Mouse (Mus musculus) adrenal gland (tissue): ENCODE measurements around the gene Gm973.

Experiments used
- intact Hi-C: fragments of 180-260 bp; cut with DNase I; formaldehyde crosslinking; loops from one replicate; pipeline ENCODE4 v1.15.1; 2025
- long read RNA-seq, 2 experiments: library from polyadenylated mRNA; unstranded; transcript quantifications; one replicate each; pipeline ENCODE4 v2.0.0; 2020; ENCODE audit warnings: borderline replicate concordance in 1 of 2; ENCODE audit not compliant: insufficient replicate concordance in 1 of 2

Gene Gm973
- long read RNA-seq, experiment 1, partial matches to known transcripts = 0 of 4 reads
- long read RNA-seq, experiment 1, other reads (novel, unspliced or antisense) = 4 of 4 reads
- long read RNA-seq, experiment 2, partial matches to known transcripts = 0 of 1 reads
- long read RNA-seq, experiment 2, other reads (novel, unspliced or antisense) = 1 of 1 reads

GRCm38 (mm10) chr1:59516026-59516917 lies at the start of gene Gm973:
Gene Gm973, plus strand, starts transcription at chr1:59516264.
- intact Hi-C loops = no loop called here

- intact Hi-C loops = no loop called here
Observed at GRCm38 (mm10) chr1:59469170-59469569, 46.9 kb upstream of the Gm973 start.

DNA sequence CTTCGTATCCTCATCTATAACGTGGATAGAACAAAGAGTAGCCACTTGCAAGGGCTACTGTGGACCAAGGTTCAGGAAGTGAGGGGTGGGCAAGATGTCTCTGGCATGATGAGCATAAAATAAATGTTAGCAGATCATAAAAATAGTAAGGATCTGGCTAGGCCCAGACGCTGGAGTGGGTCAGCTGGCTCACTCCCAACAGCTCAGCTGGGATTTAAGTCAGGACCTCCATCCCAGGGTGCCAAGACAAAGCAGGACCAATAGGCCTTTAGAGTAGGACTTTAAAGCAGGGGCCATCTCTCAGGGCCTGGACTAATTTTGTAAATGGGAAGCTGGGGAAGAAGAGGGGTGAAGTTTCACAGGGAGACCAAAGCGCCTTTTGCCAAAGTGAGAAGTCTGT lies 45.3 kb upstream of the Gm973 start:
- intact Hi-C loops = no loop called here

- intact Hi-C loops = no loop called here
Observed at GRCm38 (mm10) chr1:59472368-59473180, 43.5 kb upstream of the Gm973 start.

DNA sequence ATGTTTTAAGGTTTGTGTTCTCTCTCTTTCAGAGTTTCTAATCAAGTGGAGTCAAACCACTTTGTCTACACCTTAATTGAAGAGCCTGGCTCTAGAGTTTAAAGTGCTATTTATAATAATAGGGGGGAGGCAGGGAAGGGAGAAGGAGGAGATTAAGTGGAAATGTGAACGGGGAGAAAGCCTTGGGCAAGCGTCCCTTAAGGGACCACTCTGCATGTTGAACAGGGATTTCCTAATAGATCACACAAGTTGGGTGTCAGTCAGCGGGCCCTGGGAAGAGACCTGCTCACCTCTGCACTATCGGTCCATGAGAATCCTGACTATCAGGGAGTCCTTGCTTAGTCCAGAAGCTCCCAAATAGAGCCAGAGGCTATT lies 42.9 kb upstream of the Gm973 start:
- intact Hi-C loops = no loop called here

DNA sequence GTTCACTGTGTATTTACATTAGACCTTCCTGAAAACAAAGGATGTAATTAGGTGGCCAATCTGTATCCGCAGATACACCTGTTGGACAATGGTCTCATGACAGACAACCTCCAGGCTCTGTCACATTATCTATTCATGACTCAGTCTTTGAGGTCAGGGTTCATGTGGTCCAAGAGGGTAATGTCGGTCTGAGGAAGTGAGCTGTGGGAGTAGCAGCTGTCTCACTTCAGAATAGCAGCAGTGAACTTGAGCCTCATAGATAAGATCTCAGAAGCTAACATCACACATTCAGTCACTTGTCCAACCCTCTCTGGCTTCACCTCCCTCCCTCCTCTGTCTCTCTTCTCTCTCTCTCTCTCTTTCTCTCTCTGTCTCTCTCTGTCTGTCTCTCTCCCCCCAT lies 40.4 kb upstream of the Gm973 start:
- intact Hi-C loops = no loop called here

DNA sequence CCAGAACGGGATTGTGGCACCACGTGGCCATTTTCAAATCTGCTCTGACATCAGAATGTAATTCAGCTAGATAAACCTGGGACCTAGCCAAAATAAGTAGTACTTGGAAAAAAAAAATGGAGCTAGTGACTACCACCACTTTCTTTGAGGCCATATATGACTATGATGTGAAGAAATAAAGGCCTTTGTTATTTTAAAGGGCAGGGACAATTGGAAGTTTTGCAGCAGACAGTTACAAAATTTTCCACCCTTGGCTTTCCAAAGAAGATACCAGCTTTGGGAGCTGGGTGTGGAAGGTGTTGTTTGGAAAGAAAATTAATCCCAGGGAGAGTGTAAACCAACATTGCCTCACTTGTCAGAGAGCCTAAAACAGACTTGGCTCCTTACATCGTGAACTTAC lies 37.2 kb upstream of the Gm973 start:
- intact Hi-C loops = no loop called here

- intact Hi-C loops = loop anchor here (5.0 kb wide), 2 partner anchors 141 to 164 kb away; no protein-coding TSS in a partner anchor
Observed at GRCm38 (mm10) chr1:59480821-59481455, 35.1 kb upstream of the Gm973 start.

DNA sequence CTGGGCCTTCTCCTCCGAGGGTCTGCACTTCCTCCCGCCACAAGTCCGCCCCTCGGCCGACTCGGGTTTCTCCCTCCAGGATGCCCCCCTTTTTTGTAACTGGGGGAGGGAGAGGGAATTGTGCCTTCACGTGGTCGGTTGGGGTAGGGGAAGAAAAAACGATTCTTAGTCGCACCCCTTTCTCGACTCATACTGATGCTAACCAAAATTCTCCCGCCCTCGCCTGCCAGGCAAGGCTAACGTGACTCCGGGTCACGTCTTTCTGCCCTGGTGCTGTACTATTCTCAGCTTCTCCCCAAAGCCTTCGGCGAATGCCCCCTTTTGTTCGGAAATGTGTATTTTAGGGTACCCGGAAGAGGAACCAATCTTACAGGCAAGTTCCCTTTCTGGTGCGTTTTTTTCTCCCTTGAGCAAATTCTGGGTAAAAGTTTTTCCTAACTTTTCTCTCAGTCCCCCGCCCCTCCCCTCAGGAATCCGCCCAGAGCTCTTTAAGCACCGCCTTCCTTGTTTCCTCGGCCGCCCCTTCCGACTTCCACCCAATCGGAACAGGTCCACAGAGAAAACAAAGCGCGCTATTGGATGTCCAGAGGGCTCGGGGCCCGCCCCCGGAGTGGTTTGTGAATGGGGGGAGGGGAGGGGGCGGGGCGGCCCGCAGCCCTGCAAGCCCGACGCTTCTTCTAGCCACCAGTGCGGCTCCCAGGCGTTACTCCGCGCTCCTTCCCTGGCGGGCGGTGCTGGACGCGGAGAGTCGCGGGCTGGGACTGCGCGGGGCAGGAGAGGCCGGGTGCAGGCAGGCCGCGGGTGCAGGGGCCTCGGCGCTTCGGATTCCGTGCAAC lies 34.4 kb upstream of the Gm973 start:
- intact Hi-C loops = loop anchor here (5.0 kb wide), 2 partner anchors 141 to 164 kb away; no protein-coding TSS in a partner anchor

GRCm38 (mm10) chr1:59482331-59482695 lies 33.8 kb upstream of the Gm973 start, which contains the start of gene Fzd7:
Gene Fzd7, plus strand, starts transcription at chr1:59482424.
- intact Hi-C loops = loop anchor here (5.0 kb wide), 2 partner anchors 140 to 165 kb away; no protein-coding TSS in a partner anchor

- intact Hi-C loops = loop anchor here (1.0 to 5.0 kb wide), 3 partner anchors 101 to 166 kb away; no protein-coding TSS in a partner anchor
Observed at GRCm38 (mm10) chr1:59482696-59483520, 33.2 kb upstream of the Gm973 start.

DNA sequence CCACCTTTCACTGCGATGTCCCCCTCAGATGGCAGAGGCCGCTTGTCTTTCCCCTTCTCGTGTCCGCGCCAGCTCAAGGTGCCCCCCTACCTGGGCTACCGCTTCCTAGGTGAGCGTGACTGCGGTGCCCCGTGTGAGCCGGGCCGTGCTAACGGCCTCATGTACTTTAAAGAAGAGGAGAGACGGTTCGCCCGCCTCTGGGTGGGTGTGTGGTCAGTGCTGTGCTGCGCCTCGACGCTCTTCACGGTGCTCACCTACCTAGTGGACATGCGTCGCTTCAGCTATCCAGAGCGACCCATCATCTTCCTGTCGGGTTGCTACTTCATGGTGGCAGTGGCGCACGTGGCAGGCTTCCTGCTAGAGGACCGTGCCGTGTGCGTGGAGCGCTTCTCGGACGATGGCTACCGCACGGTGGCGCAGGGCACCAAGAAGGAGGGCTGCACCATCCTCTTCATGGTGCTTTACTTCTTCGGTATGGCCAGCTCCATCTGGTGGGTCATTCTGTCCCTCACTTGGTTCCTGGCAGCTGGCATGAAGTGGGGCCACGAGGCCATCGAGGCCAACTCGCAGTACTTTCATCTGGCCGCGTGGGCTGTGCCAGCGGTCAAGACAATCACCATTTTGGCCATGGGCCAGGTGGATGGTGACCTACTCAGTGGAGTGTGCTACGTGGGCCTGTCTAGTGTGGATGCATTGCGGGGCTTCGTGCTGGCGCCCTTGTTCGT lies 32.4 kb upstream of the Gm973 start:
- intact Hi-C loops = loop anchor here (1.0 to 5.0 kb wide), 3 partner anchors 101 to 166 kb away; no protein-coding TSS in a partner anchor

GRCm38 (mm10) chr1:59484314-59484713 lies 31.8 kb upstream of the Gm973 start:
- intact Hi-C loops = loop anchor here (5.0 kb wide), 2 partner anchors 138 to 167 kb away; no protein-coding TSS in a partner anchor

- intact Hi-C loops = loop anchor here (5.0 kb wide), 2 partner anchors 137 to 168 kb away; no protein-coding TSS in a partner anchor
Observed at GRCm38 (mm10) chr1:59484791-59485785, 31.0 kb upstream of the Gm973 start.

DNA sequence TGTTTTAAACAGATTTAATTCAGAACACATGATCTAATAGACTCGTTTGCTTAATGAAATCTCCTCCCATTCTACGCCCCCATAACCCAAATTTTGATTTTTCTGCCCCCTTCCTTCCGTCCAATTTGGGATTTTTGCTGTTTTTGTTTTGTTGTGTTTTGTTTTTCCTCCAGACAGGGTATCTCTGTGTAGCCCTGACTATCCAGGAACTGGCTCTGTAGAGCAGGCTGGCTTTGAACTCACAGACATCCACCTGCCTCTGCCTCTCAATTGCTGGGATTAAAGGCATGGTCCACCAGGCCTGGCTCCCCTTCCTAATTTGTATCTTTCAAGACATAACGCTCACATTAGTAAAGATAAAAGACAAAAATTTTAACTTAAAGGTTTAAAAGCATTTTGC lies 30.3 kb upstream of the Gm973 start:
- intact Hi-C loops = no loop called here

GRCm38 (mm10) chr1:59487651-59488051 lies 28.4 kb upstream of the Gm973 start:
- intact Hi-C loops = no loop called here

DNA sequence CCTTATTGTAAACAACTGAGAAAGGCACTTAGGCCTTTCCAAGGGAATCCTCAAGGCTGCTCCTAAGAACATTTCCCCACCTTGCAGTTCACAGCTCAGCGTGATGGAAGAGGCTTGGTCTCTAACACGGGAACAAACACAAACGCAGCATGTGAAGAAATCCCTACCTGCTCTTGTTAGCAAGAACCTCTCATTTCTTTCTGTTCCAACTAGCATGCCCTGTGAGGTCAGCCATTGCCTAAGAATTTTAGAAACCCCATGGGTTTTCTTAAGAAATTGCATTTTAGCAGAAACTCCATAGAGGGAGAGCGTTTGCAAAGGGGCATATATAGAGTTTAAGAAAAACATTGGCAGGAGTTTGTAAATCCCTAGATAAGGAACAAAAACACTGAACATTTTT lies 27.6 kb upstream of the Gm973 start:
- intact Hi-C loops = no loop called here
